Comparison of ENCODE assay signal across 25 mouse cellular contexts in genomic region chr13:98617429-98618067, GRCm38 (mm10). TPM values are rescaled to one million over a fixed set of nuclear protein-coding genes. Genes with fewer than 3 reads are reported as not detected.
DNase-seq lines count a peak whose midpoint lies in the region; ATAC-seq lines count a peak whose summit lies in the region.
"Had no signal": no experiment of that assay in that cellular context is flagged by ENCODE, and none has a peak within 500 bp of the region (broad histone marks: within the 10 kb centered on the region; RNA-seq: fewer than 3 reads in every experiment).

No protein-coding gene starts in this region.

- no peak for DNase-seq in kidney, adult 11 months
- no peak for DNase-seq in kidney, postnatal 4 days
- peak; percentile 59 for DNase-seq in midbrain, embryonic 11.5 days (ENCODE audit: low spot score, missing footprints)
- DNase-seq: adrenal gland, adult 2 months; adrenal gland, postnatal 10 days; adrenal gland, postnatal 25 days; cerebellum, adult 11 months; cerebellum, adult 18-20 months; cerebellum, adult 8-10 months; cerebellum, adult 9-11 months; cerebellum, postnatal 14 days; cerebellum, postnatal 36 days; embryo, embryonic 11 days had no signal

- H3K4me2 ChIP-seq in kidney, embryonic 14.5 days (replicated peaks; ENCODE audit: low read depth, low read length): no peak overlapping the region
- H3K4me2 ChIP-seq in kidney, embryonic 16.5 days (replicated peaks; ENCODE audit: low read depth, low read length): 0 out of 2 replicates have a peak overlapping the region, but pooled peaks have one; percentile 5
- H3K4me2 ChIP-seq in midbrain, embryonic 11.5 days: no peak overlapping the region
- no peak overlapping the region for H3K4me2 ChIP-seq in midbrain, embryonic 13.5 days (replicated peaks)
- H3K4me2 ChIP-seq: embryonic facial prominence, embryonic 13.5 days; embryonic facial prominence, embryonic 15.5 days; forebrain, embryonic 12.5 days had no signal

- H3K9ac ChIP-seq in kidney, embryonic 14.5 days (ENCODE audit: low read depth, low read length): no peak overlapping the region
- H3K9ac ChIP-seq in kidney, embryonic 16.5 days (replicated peaks; ENCODE audit: low read length): no peak overlapping the region
- no peak overlapping the region for H3K9ac ChIP-seq in midbrain, embryonic 11.5 days (ENCODE audit: low read length)
- no peak overlapping the region for H3K9ac ChIP-seq in midbrain, embryonic 13.5 days (replicated peaks)
- H3K9ac ChIP-seq: embryonic facial prominence, embryonic 13.5 days; embryonic facial prominence, embryonic 15.5 days; forebrain, embryonic 12.5 days had no signal

- H3K27me3 ChIP-seq in kidney, embryonic 14.5 days (ENCODE audit: control insufficient read depth, insufficient read depth, low read length): no peaks in the 10 kb centered on the region
- no peaks in the 10 kb centered on the region for H3K27me3 ChIP-seq in kidney, embryonic 16.5 days (ENCODE audit: insufficient read depth, low read length)
- no peaks in the 10 kb centered on the region for H3K27me3 ChIP-seq in midbrain, embryonic 11.5 days (ENCODE audit: control insufficient read depth, insufficient read depth, low read length)
- no peaks in the 10 kb centered on the region for H3K27me3 ChIP-seq in midbrain, embryonic 13.5 days
- H3K27me3 ChIP-seq: embryonic facial prominence, embryonic 13.5 days; embryonic facial prominence, embryonic 15.5 days; forebrain, embryonic 12.5 days had no signal

- H3K27ac ChIP-seq in kidney, embryonic 14.5 days (ENCODE audit: low read depth, low read length): no peak overlapping the region
- no peak overlapping the region for H3K27ac ChIP-seq in kidney, embryonic 16.5 days (ENCODE audit: low read length)
- H3K27ac ChIP-seq in midbrain, embryonic 11.5 days (ENCODE audit: low read depth, low read length): no peak overlapping the region
- no peak overlapping the region for H3K27ac ChIP-seq in midbrain, embryonic 13.5 days
- H3K27ac ChIP-seq: embryonic facial prominence, embryonic 13.5 days; embryonic facial prominence, embryonic 15.5 days; forebrain, embryonic 10.5 days; forebrain, embryonic 12.5 days had no signal

- peaks cover 9% of the 10 kb centered on the region for H3K9me3 ChIP-seq in kidney, embryonic 14.5 days (ENCODE audit: control insufficient read depth, low read length)
- H3K9me3 ChIP-seq in kidney, embryonic 16.5 days (ENCODE audit: low read length): peaks cover 17% of the 10 kb centered on the region
- H3K9me3 ChIP-seq in midbrain, embryonic 11.5 days (ENCODE audit: control insufficient read depth, low read length): no peaks in the 10 kb centered on the region
- H3K9me3 ChIP-seq in midbrain, embryonic 13.5 days: peaks cover 12% of the 10 kb centered on the region; the same call in 1 of the 2 replicates

- no peak overlapping the region for H3K4me3 ChIP-seq in kidney, embryonic 14.5 days (ENCODE audit: low read length)
- no peak overlapping the region for H3K4me3 ChIP-seq in kidney, embryonic 16.5 days (ENCODE audit: low read length)
- no peak overlapping the region for H3K4me3 ChIP-seq in midbrain, embryonic 11.5 days (ENCODE audit: low read depth, low read length)
- no peak overlapping the region for H3K4me3 ChIP-seq in midbrain, embryonic 13.5 days (replicated peaks)
- H3K4me3 ChIP-seq: embryonic facial prominence, embryonic 13.5 days; embryonic facial prominence, embryonic 15.5 days; erythroblast, embryonic 14.5 days; forebrain, embryonic 10.5 days; forebrain, embryonic 12.5 days had no signal

- peaks cover 8% of the 10 kb centered on the region for H3K4me1 ChIP-seq in kidney, embryonic 14.5 days (ENCODE audit: control insufficient read depth, insufficient read depth, low read length)
- peaks cover 9% of the 10 kb centered on the region for H3K4me1 ChIP-seq in kidney, embryonic 16.5 days (ENCODE audit: insufficient read depth, low read length)
- H3K4me1 ChIP-seq in midbrain, embryonic 11.5 days (ENCODE audit: control insufficient read depth, insufficient read depth, low read length): no peaks in the 10 kb centered on the region
- H3K4me1 ChIP-seq in midbrain, embryonic 13.5 days (replicated peaks): no peaks in the 10 kb centered on the region
- H3K4me1 ChIP-seq: embryonic facial prominence, embryonic 15.5 days; forebrain, embryonic 10.5 days; forebrain, embryonic 12.5 days had no signal

- no peaks in the 10 kb centered on the region for H3K36me3 ChIP-seq in kidney, embryonic 14.5 days (ENCODE audit: control insufficient read depth, insufficient read depth, low read length)
- peaks cover 5% of the 10 kb centered on the region; the same call in 1 of the 2 replicates for H3K36me3 ChIP-seq in kidney, embryonic 16.5 days (ENCODE audit: insufficient read depth, low read length)
- H3K36me3 ChIP-seq in midbrain, embryonic 11.5 days (ENCODE audit: control insufficient read depth, insufficient read depth, low read length): no peaks in the 10 kb centered on the region
- no peaks in the 10 kb centered on the region for H3K36me3 ChIP-seq in midbrain, embryonic 13.5 days
- H3K36me3 ChIP-seq: embryonic facial prominence, embryonic 13.5 days; embryonic facial prominence, embryonic 15.5 days; forebrain, embryonic 10.5 days; forebrain, embryonic 12.5 days had no signal

- ATAC-seq in kidney, embryonic 14.5 days (ENCODE audit: low FRiP score, low TSS enrichment): peak; percentile 75
- peak; percentile 76 for ATAC-seq in kidney, embryonic 16.5 days (ENCODE audit: low FRiP score, low TSS enrichment)
- ATAC-seq in midbrain, embryonic 11.5 days (ENCODE audit: low FRiP score): no peak
- ATAC-seq in midbrain, embryonic 13.5 days: no peak
- ATAC-seq: forebrain, embryonic 14.5 days had no signal

- 39% methylated on average over 17 of the region's 17 CpGs for WGBS in kidney, embryonic 14.5 days
- 39% methylated on average over 17 of the region's 17 CpGs for WGBS in kidney, embryonic 16.5 days
- WGBS in midbrain, embryonic 11.5 days: 81% methylated on average over 17 of the region's 17 CpGs
- 88% methylated on average over 17 of the region's 17 CpGs for WGBS in midbrain, embryonic 13.5 days

RNA-seq across cellular contexts. Expression of gene Tmem174, which starts 19.7 kb away (rescaled TPM):
- 4.4 and 9.3 TPM in 2 replicates for polyA plus RNA-seq in kidney, embryonic 14.5 days (2014; fragmentation: Nextera tagmentation; extraction: Ambion mirVana)
- polyA plus RNA-seq in kidney, embryonic 16.5 days (2015; fragmentation: Nextera tagmentation; extraction: Ambion mirVana): 41.1 and 44.3 TPM in 2 replicates
- not detected in 2 replicates for polyA plus RNA-seq in midbrain, embryonic 11.5 days (2014; fragmentation: Nextera tagmentation; extraction: Ambion mirVana)
- polyA plus RNA-seq in midbrain, embryonic 13.5 days (2015; fragmentation: Nextera tagmentation; extraction: Ambion mirVana): not detected in 2 replicates
- polyA plus RNA-seq: adrenal gland, adult 2 months; brain, embryonic 14.5 days; C2C12; embryonic facial prominence, embryonic 11.5 days; embryonic facial prominence, embryonic 13.5 days; erythroblast, embryonic 14.5 days; forebrain, embryonic 10.5 days; forebrain, embryonic 12.5 days; forebrain, embryonic 14.5 days had no signal

Comparison
In these comparisons a context has a peak if more than half of its experiments do, and no peak if none do; other contexts are left out.
1. ATAC-seq: peak in kidney, embryonic 14.5 days (single experiment) and kidney, embryonic 16.5 days (single experiment); none in midbrain, embryonic 11.5 days (single experiment) and midbrain, embryonic 13.5 days (single experiment).